Mouse (Mus musculus): Measurements from ENCODE around the gene Sfxn4. TPM values are rescaled to one million over a fixed set of nuclear protein-coding genes. Genes with fewer than 3 reads are reported as not detected.

The Sfxn4 gene
- polyA plus RNA-seq, 1 experiment, result 1.7 TPM

- H3K36me3 ChIP-seq (ENCODE audit: control insufficient read depth, insufficient read depth, low read length), result peaks cover 13% of the 10 kb centered on the region
- H3K4me3 ChIP-seq (ENCODE audit: control insufficient read depth, insufficient read depth, low read length), result peak within 1 kb of the TSS; percentile 52
- TF ChIP-seq POLR2A (IDR thresholded peaks at IDR 0.05; ENCODE audit: control insufficient read depth, extremely low read depth, insufficient read depth, low read length, poor library complexity) (peak; percentile 69), CTCF (IDR thresholded peaks at IDR 0.05; ENCODE audit: borderline replicate concordance, control insufficient read depth, extremely low read depth, insufficient read depth, low read length, poor library complexity) (peak; percentile 63)
- peaks cover 5% of the 10 kb centered on the region; the same call in 1 of the 2 replicates for H3K4me1 ChIP-seq (replicated peaks; ENCODE audit: control insufficient read depth, insufficient read depth, low read length)
- DNase-seq, result peak; percentile 95
- H3K27me3 ChIP-seq (ENCODE audit: control insufficient read depth, insufficient read depth, low read length), result no peaks in the 10 kb centered on the region
- H3K27ac ChIP-seq (ENCODE audit: control insufficient read depth, insufficient read depth, low read length), result no peak within 1 kb of the TSS
- whole genome bisulfite sequencing, result 6% methylated on average over 42 of the region's 45 CpGs
Measured at GRCm38 (mm10) chr19:60811098-60812035, 49.9 kb downstream of the Sfxn4 start, which contains the start of gene Fam45a. Fam45a (plus strand) TSS chr19:60811585.

- no peak for TF ChIP-seq CTCF (IDR thresholded peaks at IDR 0.05; ENCODE audit: borderline replicate concordance, control insufficient read depth, extremely low read depth, insufficient read depth, low read length, poor library complexity)
- TF ChIP-seq POLR2A (IDR thresholded peaks at IDR 0.05; ENCODE audit: control insufficient read depth, extremely low read depth, insufficient read depth, low read length, poor library complexity), result no peak
- Histone ChIP-seq H3K4me3 (ENCODE audit: control insufficient read depth, insufficient read depth, low read length) (no peak overlapping the region), H3K36me3 (ENCODE audit: control insufficient read depth, insufficient read depth, low read length) (peaks cover 4% of the 10 kb centered on the region; the same call in 1 of the 2 replicates), H3K4me1 (replicated peaks; ENCODE audit: control insufficient read depth, insufficient read depth, low read length) (peaks cover 5% of the 10 kb centered on the region; the same call in 1 of the 2 replicates), H3K27ac (ENCODE audit: control insufficient read depth, insufficient read depth, low read length) (no peak overlapping the region), H3K27me3 (ENCODE audit: control insufficient read depth, insufficient read depth, low read length) (no peaks in the 10 kb centered on the region)
- WGBS, result 99% methylated on average over 2 of the region's 2 CpGs
- no peak for DNase-seq
Measured at GRCm38 (mm10) chr19:60809927-60810326, 51.4 kb downstream of the Sfxn4 start.

GRCm38 (mm10) chr19:60804903-60805302 is 56.4 kb downstream of the Sfxn4 start:
- no peaks in the 10 kb centered on the region for H3K4me1 ChIP-seq (replicated peaks; ENCODE audit: control insufficient read depth, insufficient read depth, low read length)
- DNase-seq, result no peak
- H3K27me3 ChIP-seq (ENCODE audit: control insufficient read depth, insufficient read depth, low read length), result no peaks in the 10 kb centered on the region
- TF ChIP-seq POLR2A (IDR thresholded peaks at IDR 0.05; ENCODE audit: control insufficient read depth, extremely low read depth, insufficient read depth, low read length, poor library complexity) (no peak), CTCF (IDR thresholded peaks at IDR 0.05; ENCODE audit: borderline replicate concordance, control insufficient read depth, extremely low read depth, insufficient read depth, low read length, poor library complexity) (no peak)
- H3K36me3 ChIP-seq (ENCODE audit: control insufficient read depth, insufficient read depth, low read length), result no peaks in the 10 kb centered on the region
- H3K4me3 ChIP-seq (ENCODE audit: control insufficient read depth, insufficient read depth, low read length), result no peak overlapping the region
- no peak overlapping the region for H3K27ac ChIP-seq (ENCODE audit: control insufficient read depth, insufficient read depth, low read length)
- 19% methylated on average over 2 of the region's 2 CpGs for WGBS

GRCm38 (mm10) chr19:60799867-60800569 is 61.3 kb downstream of the Sfxn4 start:
- no peak for TF ChIP-seq CTCF (IDR thresholded peaks at IDR 0.05; ENCODE audit: borderline replicate concordance, control insufficient read depth, extremely low read depth, insufficient read depth, low read length, poor library complexity)
- TF ChIP-seq POLR2A (IDR thresholded peaks at IDR 0.05; ENCODE audit: control insufficient read depth, extremely low read depth, insufficient read depth, low read length, poor library complexity), result no peak
- DNase-seq, result no peak
- no peak overlapping the region for H3K4me3 ChIP-seq (ENCODE audit: control insufficient read depth, insufficient read depth, low read length)
- no peaks in the 10 kb centered on the region for H3K4me1 ChIP-seq (replicated peaks; ENCODE audit: control insufficient read depth, insufficient read depth, low read length)
- H3K36me3 ChIP-seq (ENCODE audit: control insufficient read depth, insufficient read depth, low read length), result no peaks in the 10 kb centered on the region
- WGBS, result 79% methylated on average over 7 of the region's 7 CpGs
- no peak overlapping the region for H3K27ac ChIP-seq (ENCODE audit: control insufficient read depth, insufficient read depth, low read length)
- H3K27me3 ChIP-seq (ENCODE audit: control insufficient read depth, insufficient read depth, low read length), result no peaks in the 10 kb centered on the region

- Histone ChIP-seq H3K36me3 (ENCODE audit: control insufficient read depth, insufficient read depth, low read length) (no peaks in the 10 kb centered on the region), H3K27ac (ENCODE audit: control insufficient read depth, insufficient read depth, low read length) (no peak overlapping the region), H3K4me3 (ENCODE audit: control insufficient read depth, insufficient read depth, low read length) (no peak overlapping the region), H3K27me3 (ENCODE audit: control insufficient read depth, insufficient read depth, low read length) (no peaks in the 10 kb centered on the region), H3K4me1 (replicated peaks; ENCODE audit: control insufficient read depth, insufficient read depth, low read length) (no peaks in the 10 kb centered on the region)
- TF ChIP-seq CTCF (IDR thresholded peaks at IDR 0.05; ENCODE audit: borderline replicate concordance, control insufficient read depth, extremely low read depth, insufficient read depth, low read length, poor library complexity), result no peak
- 99% methylated on average over 2 of the region's 2 CpGs for WGBS
- DNase-seq, result no peak
Measured at GRCm38 (mm10) chr19:60797415-60797814, 63.9 kb downstream of the Sfxn4 start.

GRCm38 (mm10) chr19:60795244-60795643 is 66.0 kb downstream of the Sfxn4 start:
- H3K4me1 ChIP-seq (replicated peaks; ENCODE audit: control insufficient read depth, insufficient read depth, low read length), result peaks cover 2% of the 10 kb centered on the region; the same call in 1 of the 2 replicates
- no peak overlapping the region for H3K27ac ChIP-seq (ENCODE audit: control insufficient read depth, insufficient read depth, low read length)
- DNase-seq, result no peak
- H3K27me3 ChIP-seq (ENCODE audit: control insufficient read depth, insufficient read depth, low read length), result no peaks in the 10 kb centered on the region
- no peak overlapping the region for H3K4me3 ChIP-seq (ENCODE audit: control insufficient read depth, insufficient read depth, low read length)
- 96% methylated on average over 2 of the region's 2 CpGs for WGBS
- H3K36me3 ChIP-seq (ENCODE audit: control insufficient read depth, insufficient read depth, low read length), result no peaks in the 10 kb centered on the region
- no peak for TF ChIP-seq CTCF (IDR thresholded peaks at IDR 0.05; ENCODE audit: borderline replicate concordance, control insufficient read depth, extremely low read depth, insufficient read depth, low read length, poor library complexity)
- no peak for TF ChIP-seq POLR2A (IDR thresholded peaks at IDR 0.05; ENCODE audit: control insufficient read depth, extremely low read depth, insufficient read depth, low read length, poor library complexity)

Data from thymus, adult 2 months (tissue).